Mouse (Mus musculus) neural tube, embryonic 15.5 days (tissue): ENCODE measurements at regions not wholly inside any gene's neighbourhood (a gene's known extent, or its start where the extent isn't known, plus 50 kb on each side); places are given as distances from the start of the nearest gene placed in this dataset.

Experiments
- ATAC-seq: fragments of 200-750 bp; cut with Nextera tagmentation; 2 replicates; pipeline ENCODE4 v1.8.0; 2017; ENCODE audit warnings: mild to moderate bottlenecking, moderate TSS enrichment, moderate library complexity; ENCODE audit not compliant: low FRiP score
- H3K27ac ChIP-seq: fragments of 300-500 bp; sonication (generic); replicated peaks from 2 replicates; pipeline ENCODE4 v1.5.1; 2015; ENCODE audit warnings: mild to moderate bottlenecking, inconsistent platforms
- H3K27me3 ChIP-seq: fragments of 300-500 bp; sonication (generic); replicated peaks from 2 replicates; pipeline ENCODE4 v1.6.1; 2015; ENCODE audit warnings: inconsistent platforms
- H3K36me3 ChIP-seq: fragments of 300-500 bp; sonication (generic); 2 replicates; pipeline ENCODE4 v1.6.1; 2015; ENCODE audit warnings: inconsistent platforms
- H3K4me1 ChIP-seq: fragments of 300-500 bp; sonication (generic); 2 replicates; pipeline ENCODE4 v1.6.1; 2015; ENCODE audit warnings: inconsistent platforms
- H3K4me2 ChIP-seq: fragments of 300-500 bp; sonication (generic); 2 replicates; pipeline ENCODE4 v1.6.1; 2015; ENCODE audit warnings: inconsistent platforms, mild to moderate bottlenecking, moderate library complexity
- H3K4me3 ChIP-seq: fragments of 300-500 bp; sonication (generic); replicated peaks from 2 replicates; pipeline ENCODE4 v1.5.1; 2015; ENCODE audit warnings: mild to moderate bottlenecking, inconsistent platforms
- H3K9ac ChIP-seq: fragments of 300-500 bp; sonication (generic); replicated peaks from 2 replicates; pipeline ENCODE4 v1.6.1; 2015; ENCODE audit warnings: mild to moderate bottlenecking, inconsistent platforms
- H3K9me3 ChIP-seq: fragments of 300-500 bp; sonication (generic); replicated peaks from 2 replicates; pipeline ENCODE4 v1.6.1; 2016; ENCODE audit warnings: inconsistent platforms
- WGBS: fragments of 180-500 bp; shearing (Covaris S2); methylation state at CpG from one replicate; pipeline ENCODE4 v1.1.7; 2015; ENCODE audit warnings: mixed read lengths; 5-methylcytosine and 5-hydroxymethylcytosine counted together

DNA sequence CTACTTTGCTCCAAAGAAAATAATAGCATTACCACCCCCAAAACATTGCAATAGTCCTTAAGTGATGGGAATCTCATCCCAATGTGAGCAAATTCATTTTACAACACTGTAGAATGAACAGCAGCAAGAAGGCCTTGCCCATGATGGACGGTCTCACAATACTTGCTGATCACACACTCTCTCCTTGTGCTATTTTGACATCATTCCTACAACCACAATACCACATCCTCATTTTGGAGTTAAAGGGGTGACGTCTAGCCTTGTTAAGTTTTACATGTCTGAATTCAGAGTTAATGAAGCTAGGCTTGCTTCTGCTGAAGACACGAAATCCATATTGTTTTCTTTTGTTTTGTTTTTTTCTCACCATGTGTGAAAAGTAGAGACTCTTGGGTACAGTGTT, 878.2 kb downstream of the Adgrl2 start:
- WGBS = 90% methylated on average over 3 of the region's 3 CpGs
- H3K27me3 ChIP-seq = no peaks in the 10 kb centered on the region
- H3K4me3 ChIP-seq = no peak overlapping the region

GRCm38 (mm10) chr3:148107031-148107430, 883.3 kb downstream of the Adgrl2 start:
- H3K9me3 ChIP-seq = no peaks in the 10 kb centered on the region
- no peak overlapping the region for H3K27ac ChIP-seq
- no peak overlapping the region for H3K9ac ChIP-seq
- WGBS = 90% methylated on average over 1 of the region's 1 CpGs
- H3K4me1 ChIP-seq = no peaks in the 10 kb centered on the region
- H3K36me3 ChIP-seq = no peaks in the 10 kb centered on the region
- H3K4me3 ChIP-seq = no peak overlapping the region
- H3K27me3 ChIP-seq = no peaks in the 10 kb centered on the region
- no peak for ATAC-seq
- no peak overlapping the region for H3K4me2 ChIP-seq

More for the DNA sequence above, 878.2 kb downstream of the Adgrl2 start:
- no peak overlapping the region for H3K9ac ChIP-seq
- H3K4me1 ChIP-seq = no peaks in the 10 kb centered on the region
- H3K36me3 ChIP-seq = no peaks in the 10 kb centered on the region
- no peaks in the 10 kb centered on the region for H3K9me3 ChIP-seq
- H3K4me2 ChIP-seq = no peak overlapping the region
- H3K27ac ChIP-seq = no peak overlapping the region
- no peak for ATAC-seq

GRCm38 (mm10) chr3:148093930-148094329, 896.4 kb downstream of the Adgrl2 start:
- Histone ChIP-seq H3K27me3 (no peaks in the 10 kb centered on the region), H3K27ac (no peak overlapping the region), H3K4me2 (no peak overlapping the region), H3K9me3 (no peaks in the 10 kb centered on the region), H3K36me3 (no peaks in the 10 kb centered on the region), H3K4me1 (no peaks in the 10 kb centered on the region), H3K4me3 (no peak overlapping the region), H3K9ac (no peak overlapping the region)
- ATAC-seq = no peak
- WGBS = 74% methylated on average over 4 of the region's 4 CpGs

- whole genome bisulfite sequencing = 73% methylated on average over 2 of the region's 2 CpGs
- Histone ChIP-seq H3K9ac (no peak overlapping the region), H3K4me2 (no peak overlapping the region), H3K27ac (no peak overlapping the region), H3K4me3 (no peak overlapping the region), H3K9me3 (no peaks in the 10 kb centered on the region), H3K27me3 (no peaks in the 10 kb centered on the region), H3K4me1 (no peaks in the 10 kb centered on the region), H3K36me3 (no peaks in the 10 kb centered on the region)
- no peak for ATAC-seq
Observed at GRCm38 (mm10) chr3:148075841-148076240, 914.5 kb downstream of the Adgrl2 start.

- H3K27ac ChIP-seq = no peak overlapping the region
Observed at GRCm38 (mm10) chr3:148066701-148067100, 923.7 kb downstream of the Adgrl2 start.

DNA sequence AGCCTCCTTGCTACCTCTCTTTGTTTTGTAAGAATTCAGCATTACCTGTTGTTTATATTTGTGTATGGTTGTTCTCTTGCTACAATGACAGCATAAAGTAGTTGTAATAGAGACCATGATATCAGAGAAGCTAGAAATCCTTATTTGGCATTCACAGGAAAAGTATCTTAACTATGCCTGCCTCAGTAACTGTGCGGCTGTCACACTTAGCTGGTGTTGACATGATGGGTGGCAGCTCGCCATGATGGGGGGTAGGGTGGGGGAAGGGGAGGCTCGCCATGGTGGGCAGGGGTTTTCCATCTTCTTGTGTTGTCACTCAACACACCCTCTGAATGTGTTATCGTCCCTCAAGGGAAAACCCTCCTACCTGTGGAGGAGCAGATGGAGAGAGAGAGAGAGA, 934.3 kb downstream of the Adgrl2 start:
- H3K27ac ChIP-seq = no peak overlapping the region
- 82% methylated on average over 4 of the region's 4 CpGs for WGBS
- H3K27me3 ChIP-seq = no peaks in the 10 kb centered on the region
- H3K4me1 ChIP-seq = peaks cover 2% of the 10 kb centered on the region; the same call in 1 of the 2 replicates
- no peaks in the 10 kb centered on the region for H3K36me3 ChIP-seq
- no peak for ATAC-seq
- H3K4me3 ChIP-seq = no peak overlapping the region
- no peaks in the 10 kb centered on the region for H3K9me3 ChIP-seq
- no peak overlapping the region for H3K9ac ChIP-seq
- H3K4me2 ChIP-seq = no peak overlapping the region

More at GRCm38 (mm10) chr3:148066701-148067100, 923.7 kb downstream of the Adgrl2 start:
- no peak for ATAC-seq
- Histone ChIP-seq H3K9me3 (no peaks in the 10 kb centered on the region), H3K4me2 (no peak overlapping the region), H3K4me1 (no peaks in the 10 kb centered on the region), H3K36me3 (no peaks in the 10 kb centered on the region), H3K4me3 (no peak overlapping the region), H3K27me3 (no peaks in the 10 kb centered on the region), H3K9ac (no peak overlapping the region)
- WGBS = 88% methylated on average over 6 of the region's 6 CpGs

- Histone ChIP-seq H3K4me1 (no peaks in the 10 kb centered on the region), H3K27me3 (no peaks in the 10 kb centered on the region), H3K4me2 (no peak overlapping the region), H3K9me3 (no peaks in the 10 kb centered on the region), H3K27ac (no peak overlapping the region), H3K4me3 (no peak overlapping the region), H3K36me3 (no peaks in the 10 kb centered on the region), H3K9ac (no peak overlapping the region)
- ATAC-seq = no peak
- 70% methylated on average over 5 of the region's 5 CpGs for WGBS
Observed at GRCm38 (mm10) chr3:148052516-148052915, 937.8 kb downstream of the Adgrl2 start.

DNA sequence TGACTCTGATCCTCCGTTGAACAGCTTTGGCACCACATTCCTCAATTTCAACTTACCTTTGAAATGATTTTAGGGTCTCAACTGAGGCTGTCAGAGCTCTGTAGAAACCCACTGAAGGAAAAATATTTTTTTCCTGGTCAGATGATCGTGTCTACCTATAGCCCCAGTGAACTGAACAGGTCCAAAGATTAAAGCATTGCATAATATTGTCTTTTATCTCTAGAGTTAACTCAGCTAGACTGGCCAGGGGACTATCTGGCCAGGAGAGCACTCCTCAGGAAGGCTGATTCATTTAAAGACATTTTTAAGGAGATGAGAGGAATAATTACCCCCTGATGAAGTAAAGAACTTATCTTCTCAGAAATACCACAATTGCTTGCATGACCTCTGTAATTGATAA, 942.1 kb downstream of the Adgrl2 start:
- 94% methylated on average over 2 of the region's 2 CpGs for WGBS
- no peaks in the 10 kb centered on the region for H3K4me1 ChIP-seq

GRCm38 (mm10) chr3:148032532-148032931, 957.8 kb downstream of the Adgrl2 start:
- no peaks in the 10 kb centered on the region for H3K36me3 ChIP-seq
- H3K4me3 ChIP-seq = peak overlapping the region; percentile 18
- H3K4me1 ChIP-seq = peaks cover 12% of the 10 kb centered on the region; the same call in 1 of the 2 replicates
- peak overlapping the region; percentile 44 for H3K4me2 ChIP-seq
- no peak overlapping the region for H3K9ac ChIP-seq
- no peaks in the 10 kb centered on the region for H3K27me3 ChIP-seq
- peak; percentile 84 for ATAC-seq
- WGBS = 37% methylated on average over 6 of the region's 6 CpGs
- peak overlapping the region; percentile 76 for H3K27ac ChIP-seq
- H3K9me3 ChIP-seq = no peaks in the 10 kb centered on the region

More for the DNA sequence above, 942.1 kb downstream of the Adgrl2 start:
- ATAC-seq = no peak
- Histone ChIP-seq H3K27me3 (no peaks in the 10 kb centered on the region), H3K4me3 (no peak overlapping the region), H3K9me3 (no peaks in the 10 kb centered on the region), H3K9ac (no peak overlapping the region), H3K4me2 (no peak overlapping the region), H3K27ac (no peak overlapping the region), H3K36me3 (no peaks in the 10 kb centered on the region)

GRCm38 (mm10) chr3:148005831-148006230, 984.5 kb downstream of the Adgrl2 start:
- 65% methylated on average over 5 of the region's 5 CpGs for WGBS
- H3K4me3 ChIP-seq = no peak overlapping the region
- H3K27me3 ChIP-seq = no peaks in the 10 kb centered on the region
- no peaks in the 10 kb centered on the region for H3K9me3 ChIP-seq
- no peaks in the 10 kb centered on the region for H3K36me3 ChIP-seq
- H3K27ac ChIP-seq = no peak overlapping the region
- ATAC-seq = no peak
- 0 out of 2 replicates have a peak, but pooled peaks cover 3% of the 10 kb centered on the region for H3K4me1 ChIP-seq
- no peak overlapping the region for H3K4me2 ChIP-seq
- no peak overlapping the region for H3K9ac ChIP-seq

GRCm38 (mm10) chr3:148004006-148004405, 986.3 kb downstream of the Adgrl2 start:
- Histone ChIP-seq H3K4me3 (no peak overlapping the region), H3K9me3 (no peaks in the 10 kb centered on the region), H3K4me2 (no peak overlapping the region), H3K27me3 (no peaks in the 10 kb centered on the region), H3K4me1 (0 out of 2 replicates have a peak, but pooled peaks cover 3% of the 10 kb centered on the region), H3K36me3 (no peaks in the 10 kb centered on the region), H3K27ac (no peak overlapping the region), H3K9ac (no peak overlapping the region)
- no peak for ATAC-seq
- 49% methylated on average over 3 of the region's 3 CpGs for WGBS

- no peak overlapping the region for H3K9ac ChIP-seq
Observed at GRCm38 (mm10) chr3:147999330-147999953, 990.9 kb downstream of the Adgrl2 start.

More at GRCm38 (mm10) chr3:147999330-147999953, 990.9 kb downstream of the Adgrl2 start:
- Histone ChIP-seq H3K27ac (no peak overlapping the region), H3K27me3 (no peaks in the 10 kb centered on the region), H3K36me3 (no peaks in the 10 kb centered on the region), H3K4me1 (no peaks in the 10 kb centered on the region), H3K9me3 (no peaks in the 10 kb centered on the region), H3K4me2 (no peak overlapping the region), H3K4me3 (no peak overlapping the region)
- ATAC-seq = no peak
- 65% methylated on average over 15 of the region's 15 CpGs for WGBS
